Mouse (Mus musculus): ENCODE results near the gene Pi16. TPM values are rescaled to one million over a fixed set of nuclear protein-coding genes. Genes with fewer than 3 reads are reported as not detected.

Gene Pi16
- polyA plus RNA-seq, 1 experiment = not detected

DNA sequence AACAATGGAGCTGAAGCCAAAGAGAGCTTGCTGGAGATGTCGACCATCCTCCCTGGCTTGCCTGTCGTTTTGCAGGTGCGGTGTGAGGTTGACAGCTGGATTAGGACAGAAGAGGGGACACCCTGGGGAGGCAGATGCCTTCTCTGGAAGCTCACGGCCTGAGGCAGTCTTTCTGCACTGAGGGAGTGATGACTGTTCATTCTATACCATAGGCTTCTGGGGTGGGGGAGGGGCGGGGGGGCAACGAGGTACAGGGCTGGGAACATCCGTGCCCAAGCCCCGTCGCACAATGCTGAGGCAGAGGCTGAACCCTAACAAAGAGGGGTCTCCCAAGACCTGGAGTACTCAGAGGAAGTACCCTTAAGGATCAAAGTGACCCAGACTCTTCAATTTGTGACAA, 39.4 kb downstream of the Pi16 start:
- TF ChIP-seq POLR2A (IDR thresholded peaks at IDR 0.05; ENCODE audit: insufficient read depth, low read depth, low read length) (no peak), CTCF (IDR thresholded peaks at IDR 0.05; ENCODE audit: insufficient read depth, low read depth, low read length) (no peak)
- 0 out of 2 replicates have a peak overlapping the region, but pooled peaks have one; percentile 16 for H3K27ac ChIP-seq (ENCODE audit: insufficient read depth, low read depth, low read length)
- H3K4me3 ChIP-seq (ENCODE audit: insufficient read depth, low read depth, low read length) = 0 out of 2 replicates have a peak overlapping the region, but pooled peaks have one; percentile 3
- WGBS = 30% methylated on average over 9 of the region's 9 CpGs
- H3K4me1 ChIP-seq (ENCODE audit: control insufficient read depth, insufficient read depth, low read length) = peaks cover 23% of the 10 kb centered on the region

DNA sequence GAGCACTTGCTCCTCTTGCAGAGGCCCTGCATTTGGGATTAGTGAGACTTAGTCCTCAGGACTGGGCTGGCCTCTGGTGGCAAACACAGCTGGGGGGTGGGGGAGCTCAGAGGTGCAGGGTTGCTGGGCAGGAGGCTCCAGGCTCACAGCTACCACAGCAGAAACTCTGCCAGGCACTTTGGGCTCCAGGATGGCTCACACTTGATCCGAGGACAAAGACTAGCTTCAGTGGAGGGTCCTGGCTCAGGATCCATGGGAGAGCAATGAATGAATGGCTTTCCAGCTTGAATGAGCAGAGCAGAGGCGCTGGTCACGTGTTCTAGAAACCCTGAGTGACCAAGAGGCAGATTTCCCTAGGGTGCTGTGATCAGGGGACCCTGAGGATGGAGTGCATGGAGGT, 41.4 kb downstream of the Pi16 start:
- Histone ChIP-seq H3K4me1 (ENCODE audit: control insufficient read depth, insufficient read depth, low read length) (peaks cover 23% of the 10 kb centered on the region), H3K4me3 (ENCODE audit: insufficient read depth, low read depth, low read length) (no peak overlapping the region), H3K27ac (ENCODE audit: insufficient read depth, low read depth, low read length) (no peak overlapping the region; the same call in 1 of the 2 replicates)
- 53% methylated on average over 3 of the region's 3 CpGs for WGBS
- TF ChIP-seq CTCF (IDR thresholded peaks at IDR 0.05; ENCODE audit: insufficient read depth, low read depth, low read length) (no peak), POLR2A (IDR thresholded peaks at IDR 0.05; ENCODE audit: insufficient read depth, low read depth, low read length) (no peak)

DNA sequence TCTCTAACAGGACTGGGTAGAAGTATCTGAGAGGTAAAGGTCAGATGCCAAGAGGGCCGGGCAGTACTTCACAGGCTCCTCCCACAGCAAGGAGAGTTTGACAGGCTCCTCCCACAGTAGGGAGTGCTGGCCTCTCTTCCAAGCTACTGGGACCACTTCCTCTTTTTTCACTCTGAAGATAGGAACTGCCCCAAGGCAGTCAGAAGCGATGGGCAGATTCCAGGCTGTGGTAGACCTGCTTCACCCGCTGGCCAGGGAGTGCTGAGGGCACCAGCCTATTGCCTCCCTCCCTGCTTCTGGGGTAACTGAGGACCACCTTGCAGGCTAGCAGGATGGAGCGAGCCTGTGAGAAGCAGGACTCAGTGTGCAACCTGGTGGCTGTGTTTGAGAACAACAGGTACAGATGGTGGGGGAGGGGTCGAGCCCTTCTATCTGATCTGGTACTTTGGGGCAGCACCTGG, 43.3 kb downstream of the Pi16 start, which contains the start of gene Fgd2:
TSS of gene Fgd2 (plus strand) at position 154 of the 461 bp plus-strand sequence.
- H3K27ac ChIP-seq (ENCODE audit: insufficient read depth, low read depth, low read length) = no peak within 1 kb of the TSS
- peaks cover 14% of the 10 kb centered on the region for H3K4me1 ChIP-seq (ENCODE audit: control insufficient read depth, insufficient read depth, low read length)
- WGBS = 49% methylated on average over 5 of the region's 5 CpGs
- no peak within 1 kb of the TSS for H3K4me3 ChIP-seq (ENCODE audit: insufficient read depth, low read depth, low read length)
- TF ChIP-seq CTCF (IDR thresholded peaks at IDR 0.05; ENCODE audit: insufficient read depth, low read depth, low read length) (no peak), POLR2A (IDR thresholded peaks at IDR 0.05; ENCODE audit: insufficient read depth, low read depth, low read length) (no peak)

DNA sequence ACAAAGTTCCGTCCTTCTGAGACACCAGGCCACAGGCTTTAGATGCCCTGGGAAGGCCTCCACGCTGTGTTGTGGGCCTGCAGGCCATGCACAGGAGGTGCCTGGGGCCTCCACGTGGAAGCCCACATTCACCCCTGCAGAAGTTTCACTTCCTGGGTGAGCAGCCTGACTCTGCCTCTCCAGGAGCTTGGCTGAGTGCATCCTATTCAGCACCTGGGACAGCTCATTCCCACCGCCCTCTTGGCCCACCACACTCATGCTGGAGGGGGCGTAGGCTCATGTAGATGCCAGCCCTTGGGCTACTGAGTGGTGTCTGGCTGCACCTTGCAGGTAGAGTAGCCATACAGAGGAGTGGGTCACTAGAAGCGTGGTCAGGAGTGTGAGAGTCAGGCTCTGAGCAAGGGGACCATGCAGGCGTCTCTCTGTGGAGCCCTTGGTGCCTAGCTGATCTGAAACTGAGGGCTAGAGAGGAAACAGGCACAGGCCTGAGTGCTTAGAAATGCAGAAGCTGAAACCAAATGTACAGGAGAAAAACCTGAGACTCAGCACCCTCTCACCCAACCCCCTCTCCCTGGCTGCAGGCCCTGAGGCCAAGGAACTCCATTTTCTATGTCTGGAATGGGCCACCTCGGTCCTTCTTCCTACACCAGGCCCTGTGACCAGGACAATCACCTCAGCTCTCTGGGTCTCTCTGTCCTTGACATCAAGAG, 44.7 kb downstream of the Pi16 start:
- TF ChIP-seq POLR2A (IDR thresholded peaks at IDR 0.05; ENCODE audit: insufficient read depth, low read depth, low read length) (no peak), CTCF (IDR thresholded peaks at IDR 0.05; ENCODE audit: insufficient read depth, low read depth, low read length) (no peak)
- WGBS = 83% methylated on average over 8 of the region's 8 CpGs
- no peak overlapping the region for H3K27ac ChIP-seq (ENCODE audit: insufficient read depth, low read depth, low read length)
- H3K4me3 ChIP-seq (ENCODE audit: insufficient read depth, low read depth, low read length) = no peak overlapping the region
- 0 out of 2 replicates have a peak, but pooled peaks cover under 1% of the 10 kb centered on the region for H3K4me1 ChIP-seq (ENCODE audit: control insufficient read depth, insufficient read depth, low read length)

DNA sequence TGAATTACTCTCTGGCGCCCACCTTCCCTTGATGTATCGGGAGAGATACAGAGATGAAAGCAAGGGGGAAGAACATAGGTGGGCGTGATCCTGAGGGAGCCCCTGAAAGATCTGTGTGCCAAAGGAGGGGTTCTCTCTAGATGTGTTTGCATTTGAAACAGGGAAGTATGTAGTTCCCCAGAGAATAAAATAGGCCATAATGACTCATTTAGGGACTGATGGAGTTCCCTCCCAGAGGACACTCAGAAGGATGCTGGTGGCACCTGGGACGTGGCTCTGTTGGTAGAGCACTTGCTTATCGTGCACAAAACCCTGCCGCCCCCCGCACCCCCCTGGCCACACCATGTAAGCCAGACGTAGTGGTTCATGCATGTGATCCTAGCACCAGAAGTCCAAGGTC, 45.6 kb downstream of the Pi16 start:
- H3K4me1 ChIP-seq (ENCODE audit: control insufficient read depth, insufficient read depth, low read length) = no peaks in the 10 kb centered on the region
- H3K27ac ChIP-seq (ENCODE audit: insufficient read depth, low read depth, low read length) = no peak overlapping the region
- H3K4me3 ChIP-seq (ENCODE audit: insufficient read depth, low read depth, low read length) = no peak overlapping the region
- TF ChIP-seq CTCF (IDR thresholded peaks at IDR 0.05; ENCODE audit: insufficient read depth, low read depth, low read length) (no peak), POLR2A (IDR thresholded peaks at IDR 0.05; ENCODE audit: insufficient read depth, low read depth, low read length) (no peak)
- 77% methylated on average over 8 of the region's 8 CpGs for WGBS

DNA sequence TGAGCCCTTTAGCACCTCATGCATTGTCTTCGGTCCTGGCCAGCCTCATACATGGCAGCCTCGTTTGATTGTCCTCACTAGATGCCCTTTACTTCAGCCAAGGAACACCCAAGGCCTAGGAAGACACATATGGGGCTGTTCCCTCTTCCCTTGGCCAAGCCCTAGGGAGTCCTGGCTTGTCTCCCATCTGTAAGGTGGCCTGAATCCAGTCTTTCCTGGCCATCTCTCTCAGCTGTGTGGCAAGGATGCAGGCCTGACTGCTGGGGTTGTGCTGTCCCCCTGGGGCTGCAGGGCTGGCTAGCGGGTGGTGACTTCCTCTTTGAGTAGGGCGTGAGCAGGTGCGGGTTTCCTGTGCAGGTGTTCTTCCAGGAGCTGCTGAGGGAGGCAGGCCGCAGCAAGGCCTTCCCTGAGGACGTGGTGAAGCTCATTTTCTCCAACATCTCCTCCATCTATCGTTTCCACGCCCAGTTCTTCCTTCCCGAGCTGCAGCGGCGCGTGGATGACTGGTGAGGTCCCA, 47.7 kb downstream of the Pi16 start:
- no peaks in the 10 kb centered on the region for H3K4me1 ChIP-seq (ENCODE audit: control insufficient read depth, insufficient read depth, low read length)
- WGBS = 89% methylated on average over 13 of the region's 13 CpGs
- no peak overlapping the region for H3K4me3 ChIP-seq (ENCODE audit: insufficient read depth, low read depth, low read length)
- H3K27ac ChIP-seq (ENCODE audit: insufficient read depth, low read depth, low read length) = no peak overlapping the region
- TF ChIP-seq CTCF (IDR thresholded peaks at IDR 0.05; ENCODE audit: insufficient read depth, low read depth, low read length) = no peak
- no peak for TF ChIP-seq POLR2A (IDR thresholded peaks at IDR 0.05; ENCODE audit: insufficient read depth, low read depth, low read length)

DNA sequence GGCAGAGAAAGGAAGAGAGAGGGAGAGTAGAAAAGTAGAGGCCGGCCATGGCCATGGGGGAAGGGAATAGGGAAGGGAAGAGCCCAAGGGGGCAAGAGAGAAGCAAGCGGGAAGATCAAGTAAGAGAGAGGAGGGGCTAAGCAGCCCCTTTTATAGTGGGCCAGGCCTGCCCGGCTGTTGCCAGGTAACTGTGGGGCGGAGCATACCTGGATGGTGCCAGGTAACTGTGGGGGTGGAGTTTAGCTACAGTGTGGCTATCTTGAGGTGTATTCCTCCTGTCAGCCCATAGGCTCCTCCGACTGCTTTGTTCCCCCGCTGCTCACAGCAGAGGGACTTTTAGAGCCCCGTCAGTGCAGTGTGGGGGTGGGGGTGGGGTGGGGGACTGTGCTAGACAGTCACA, 51.2 kb downstream of the Pi16 start:
- WGBS = 55% methylated on average over 7 of the region's 7 CpGs
- no peak overlapping the region for H3K27ac ChIP-seq (ENCODE audit: insufficient read depth, low read depth, low read length)
- H3K4me1 ChIP-seq (ENCODE audit: control insufficient read depth, insufficient read depth, low read length) = no peaks in the 10 kb centered on the region
- TF ChIP-seq POLR2A (IDR thresholded peaks at IDR 0.05; ENCODE audit: insufficient read depth, low read depth, low read length) = no peak
- TF ChIP-seq CTCF (IDR thresholded peaks at IDR 0.05; ENCODE audit: insufficient read depth, low read depth, low read length) = no peak
- no peak overlapping the region for H3K4me3 ChIP-seq (ENCODE audit: insufficient read depth, low read depth, low read length)

DNA sequence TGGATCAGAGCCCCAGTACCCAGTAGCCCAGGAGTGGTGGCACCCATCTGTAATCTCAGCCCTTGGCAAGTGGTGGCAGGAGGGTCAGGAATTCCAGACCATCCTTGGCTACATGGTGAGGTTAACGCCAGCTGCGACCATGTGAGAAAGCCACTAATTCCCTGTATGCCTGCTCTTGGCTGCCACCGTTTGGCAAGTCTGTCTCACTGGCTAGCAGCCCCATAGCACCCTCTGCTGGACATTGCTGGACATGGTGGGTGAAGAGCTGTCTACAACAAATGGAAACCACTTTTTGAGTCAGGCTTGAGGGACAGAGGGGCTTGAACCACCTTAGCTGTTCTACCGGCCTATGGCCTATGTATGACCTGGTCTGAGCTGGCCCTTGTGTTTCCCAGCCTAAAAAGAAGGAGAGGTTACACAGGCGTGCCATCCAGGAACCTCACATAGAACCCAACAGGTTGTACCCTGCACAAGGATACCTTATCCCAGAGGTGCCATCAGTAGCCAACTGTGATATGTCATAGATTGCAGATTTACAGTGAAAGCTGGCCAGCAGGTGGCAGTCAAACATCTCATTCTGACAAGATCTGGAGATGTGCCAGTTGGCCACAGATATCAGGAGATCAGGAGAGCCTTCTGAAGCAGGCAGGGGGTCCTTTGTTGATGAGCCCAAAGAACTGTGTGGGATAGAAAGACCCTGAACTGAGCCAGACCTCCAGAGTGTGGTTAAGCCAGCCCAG, 53.7 kb downstream of the Pi16 start:
- no peak overlapping the region for H3K27ac ChIP-seq (ENCODE audit: insufficient read depth, low read depth, low read length)
- H3K4me3 ChIP-seq (ENCODE audit: insufficient read depth, low read depth, low read length) = no peak overlapping the region
- 11% methylated on average over 5 of the region's 5 CpGs for WGBS
- peak; percentile 98 for TF ChIP-seq CTCF (IDR thresholded peaks at IDR 0.05; ENCODE audit: insufficient read depth, low read depth, low read length)
- TF ChIP-seq POLR2A (IDR thresholded peaks at IDR 0.05; ENCODE audit: insufficient read depth, low read depth, low read length) = no peak
- no peaks in the 10 kb centered on the region for H3K4me1 ChIP-seq (ENCODE audit: control insufficient read depth, insufficient read depth, low read length)

DNA sequence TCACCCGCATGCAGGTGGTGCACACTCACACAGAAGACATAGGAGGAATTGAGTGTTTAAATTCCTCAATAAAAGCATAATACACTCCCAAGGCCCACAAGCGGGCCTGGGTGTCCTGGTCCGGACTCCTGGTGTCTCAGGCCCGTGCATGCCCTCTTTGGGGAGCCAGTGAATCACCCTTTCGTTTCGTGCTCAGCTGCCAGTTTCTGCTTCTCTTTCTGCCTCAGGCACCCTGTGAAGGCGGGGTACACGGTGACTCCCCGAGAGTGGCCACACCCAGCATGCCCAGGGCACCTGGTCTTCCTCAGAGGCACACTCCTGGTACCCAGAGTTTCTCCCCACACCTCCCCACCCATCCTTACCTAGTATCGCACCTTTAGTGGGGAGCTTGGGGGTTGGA, 58.4 kb downstream of the Pi16 start:
- Histone ChIP-seq H3K4me1 (ENCODE audit: control insufficient read depth, insufficient read depth, low read length) (no peaks in the 10 kb centered on the region), H3K4me3 (ENCODE audit: insufficient read depth, low read depth, low read length) (no peak overlapping the region), H3K27ac (ENCODE audit: insufficient read depth, low read depth, low read length) (no peak overlapping the region)
- TF ChIP-seq CTCF (IDR thresholded peaks at IDR 0.05; ENCODE audit: insufficient read depth, low read depth, low read length) (no peak), POLR2A (IDR thresholded peaks at IDR 0.05; ENCODE audit: insufficient read depth, low read depth, low read length) (no peak)
- 89% methylated on average over 10 of the region's 10 CpGs for WGBS
